Mouse (Mus musculus) frontal cortex, adult 2 months (tissue): ENCODE data around the gene Bscl2. TPM values are rescaled to one million over a fixed set of nuclear protein-coding genes. Genes with fewer than 3 reads are reported as not detected.
A peak's percentile ranks its signal among the peaks of the same experiment; 100 is the strongest.

Source experiments
- DNase-seq, 2 experiments: peaks; one replicate each; pipeline ENCODE4 v3.0.0; 2022; ENCODE audit warnings: low spot score in 1 of 2; ENCODE audit errors: extremely low spot score in 1 of 2
- polyA plus RNA-seq: library from polyadenylated mRNA; depleted of rRNA; stranded (reverse); fragments of >200 nt; gene quantifications from 2 replicates; pipeline ENCODE4 v1.2.3, GENCODE M21; 2012; rRNA removed

Gene Bscl2
- polyA plus RNA-seq = 122 and 130 TPM in 2 replicates

DNA sequence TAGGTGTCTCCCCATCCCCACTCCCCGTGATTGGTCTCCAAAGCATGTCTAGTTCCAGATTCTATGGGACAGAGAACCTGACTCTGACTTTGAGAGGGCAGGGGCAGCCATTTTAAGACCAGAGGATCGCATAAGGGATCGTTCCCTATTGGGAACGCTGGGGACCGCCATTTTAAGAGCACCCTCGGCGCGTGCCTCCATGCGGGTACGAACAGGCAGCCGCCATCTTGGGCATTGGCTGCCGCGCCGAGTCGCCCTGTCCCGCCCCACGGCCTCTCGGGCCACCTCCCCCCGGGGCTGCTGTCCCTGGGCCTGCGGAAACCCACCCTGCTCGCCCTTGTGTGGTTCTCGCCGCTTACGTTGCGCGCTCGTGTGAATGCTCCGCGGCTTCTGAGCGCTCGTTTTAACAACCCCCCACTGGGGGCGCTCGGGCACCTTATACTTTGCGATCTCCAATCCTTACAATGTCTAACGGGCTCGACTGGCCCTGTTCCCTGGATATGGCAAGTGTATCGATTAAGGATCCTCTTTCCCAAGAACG lies at the start of gene Bscl2:
TSS of gene Bscl2 (plus strand) at position 217 of the 541 bp plus-strand sequence.
- DNase-seq = peak; percentile 76 to 87

DNA sequence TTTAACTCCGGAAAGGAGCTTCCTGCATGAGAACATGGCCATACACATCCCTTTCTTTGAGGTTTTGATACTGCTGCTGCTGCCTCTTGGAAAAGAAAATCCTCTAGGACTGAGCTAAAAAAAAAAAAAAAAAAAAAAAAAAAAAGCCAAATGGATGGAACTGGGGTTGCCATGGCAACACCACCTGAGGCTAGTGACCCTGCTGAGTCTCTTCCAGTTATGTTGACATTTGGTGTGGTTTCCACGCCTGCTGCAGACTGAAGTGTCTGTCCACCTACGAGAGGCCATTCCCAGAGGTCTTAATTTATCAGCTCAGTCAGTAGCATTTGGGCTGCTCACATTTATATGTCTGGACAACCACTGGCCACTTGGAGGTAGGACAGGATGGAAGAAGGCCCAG lies 48.7 kb upstream of the Bscl2 start:
- no peak for DNase-seq

DNA sequence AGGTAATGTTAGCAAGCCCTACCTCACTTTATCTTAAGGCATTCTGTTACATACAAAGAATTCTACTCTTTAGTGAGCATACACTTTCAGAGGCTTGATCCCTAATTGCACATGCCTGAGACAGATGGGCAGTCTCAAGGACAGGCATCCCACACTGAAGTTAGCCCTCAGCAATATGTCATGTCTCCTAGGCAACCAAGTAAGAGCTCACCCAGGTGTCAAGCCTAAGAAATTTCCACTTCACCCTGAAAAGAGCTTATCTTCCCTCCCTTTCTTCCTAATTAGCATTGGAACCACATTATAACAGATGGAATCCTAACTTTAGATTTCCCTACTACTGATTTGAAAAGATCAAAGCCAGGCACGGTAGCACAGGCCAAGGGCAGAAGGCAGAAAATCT lies 48.1 kb upstream of the Bscl2 start:
- no peak for DNase-seq

DNA sequence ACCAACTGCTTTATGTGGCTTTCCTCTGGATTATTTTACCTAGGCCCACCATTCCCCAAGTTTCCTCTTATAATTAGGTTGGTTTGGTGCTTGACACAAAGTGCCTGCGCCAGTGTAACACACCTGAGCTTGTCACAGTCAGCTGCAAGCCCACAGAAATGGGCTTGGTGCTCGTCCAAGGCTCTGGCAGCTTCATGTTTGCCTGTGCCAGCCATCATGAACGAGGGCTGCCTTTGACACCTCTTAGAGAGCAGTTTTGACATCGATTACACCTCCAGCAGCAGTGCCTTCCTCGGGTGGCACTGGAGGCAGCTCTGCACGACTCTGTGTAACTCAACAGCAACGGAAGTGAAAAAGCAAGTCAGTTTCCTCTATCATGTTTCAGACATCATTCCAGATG lies 47.1 kb upstream of the Bscl2 start:
- DNase-seq = peak in 1 of 2 experiments; percentile 57

DNA sequence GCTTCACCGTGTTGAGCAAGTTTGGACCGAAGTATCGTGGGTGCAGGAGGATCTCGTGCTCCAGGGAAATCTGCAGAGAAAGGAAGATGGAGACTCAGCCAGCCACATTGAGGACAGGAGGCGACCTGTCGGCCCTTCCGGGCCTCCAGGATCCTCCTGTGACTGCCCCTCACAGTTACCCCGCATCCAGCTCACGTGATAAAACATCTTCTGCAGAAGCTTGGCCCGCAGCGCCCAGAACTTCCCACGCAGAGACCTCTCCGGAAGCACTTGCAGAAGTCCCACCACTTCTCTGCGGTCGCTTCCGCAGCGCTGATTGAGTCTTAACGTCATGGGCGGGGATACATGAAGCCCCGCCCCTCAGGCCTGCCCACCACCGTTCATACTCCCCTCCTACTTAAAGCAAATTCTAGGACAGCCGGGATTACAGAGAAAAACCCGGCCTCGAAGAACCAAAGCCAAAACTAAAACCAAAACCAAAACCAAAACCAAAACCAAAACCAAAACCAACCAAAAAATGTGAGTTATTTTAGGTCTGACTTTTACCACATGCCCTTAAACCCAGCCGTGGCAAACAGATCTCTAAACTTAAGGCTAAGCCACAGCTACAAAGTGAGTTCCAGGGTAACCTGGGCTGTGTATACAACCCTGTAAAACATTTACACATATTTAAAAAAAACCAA lies 38.9 kb upstream of the Bscl2 start, which contains the start of gene Polr2g:
TSS of gene Polr2g (minus strand) at position 314 of the 683 bp plus-strand sequence.
- DNase-seq = peak; percentile 88 to 92

DNA sequence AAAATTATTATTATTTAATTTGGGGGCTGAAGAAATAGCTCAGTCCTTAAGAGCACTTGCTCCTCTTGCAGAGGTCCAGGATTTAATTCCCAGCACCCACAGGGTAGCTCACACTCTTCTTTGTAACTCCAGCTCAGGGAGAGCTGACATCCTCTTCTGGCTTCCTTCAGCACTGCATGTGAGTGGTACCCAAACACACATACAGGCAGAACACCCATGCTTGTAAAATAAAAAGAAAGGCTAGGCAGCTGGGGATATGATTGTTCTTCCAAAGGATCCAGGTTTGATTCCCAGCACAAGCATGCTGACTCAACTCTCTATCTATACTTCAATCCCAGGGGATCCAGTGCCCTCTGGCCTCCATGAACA lies 38.3 kb upstream of the Bscl2 start:
- DNase-seq = no peak

DNA sequence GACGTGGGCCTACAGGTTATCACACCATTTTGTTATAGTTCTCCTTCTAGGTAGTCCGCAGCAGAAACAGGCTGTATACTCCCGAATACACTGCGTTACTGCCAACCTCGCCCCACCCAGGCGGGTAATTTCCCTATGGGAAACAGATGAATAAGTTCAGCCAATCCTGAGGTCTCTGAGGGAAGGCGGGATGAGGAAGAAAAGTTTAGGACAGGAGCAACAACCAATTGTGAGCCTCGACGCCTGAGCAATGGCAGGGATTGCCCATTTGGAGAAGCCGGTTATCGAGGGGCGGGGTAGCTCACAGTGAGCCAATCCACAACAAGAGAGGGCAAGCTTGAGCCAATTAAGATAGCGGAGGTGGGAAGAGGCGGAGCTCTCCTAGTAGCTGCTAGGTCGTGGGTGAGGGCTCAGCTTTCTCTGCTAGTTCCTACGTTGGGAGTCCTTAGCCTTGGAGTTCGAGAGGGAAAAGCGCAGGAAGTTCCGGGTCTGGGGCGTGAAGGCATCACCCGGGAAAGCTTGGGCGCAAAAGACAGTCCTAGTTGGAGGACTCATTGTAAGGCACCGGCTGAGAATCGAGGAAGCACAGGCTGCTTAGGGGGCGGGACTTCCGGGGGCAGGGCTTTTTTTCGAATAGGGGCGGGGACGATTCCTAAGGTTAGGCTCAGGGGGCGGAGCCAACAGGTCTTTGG lies 35.0 kb upstream of the Bscl2 start, which contains the start of gene Zbtb3:
TSS of gene Zbtb3 (plus strand) at position 426 of the 692 bp plus-strand sequence.
- DNase-seq = peak; percentile 97 to 99

DNA sequence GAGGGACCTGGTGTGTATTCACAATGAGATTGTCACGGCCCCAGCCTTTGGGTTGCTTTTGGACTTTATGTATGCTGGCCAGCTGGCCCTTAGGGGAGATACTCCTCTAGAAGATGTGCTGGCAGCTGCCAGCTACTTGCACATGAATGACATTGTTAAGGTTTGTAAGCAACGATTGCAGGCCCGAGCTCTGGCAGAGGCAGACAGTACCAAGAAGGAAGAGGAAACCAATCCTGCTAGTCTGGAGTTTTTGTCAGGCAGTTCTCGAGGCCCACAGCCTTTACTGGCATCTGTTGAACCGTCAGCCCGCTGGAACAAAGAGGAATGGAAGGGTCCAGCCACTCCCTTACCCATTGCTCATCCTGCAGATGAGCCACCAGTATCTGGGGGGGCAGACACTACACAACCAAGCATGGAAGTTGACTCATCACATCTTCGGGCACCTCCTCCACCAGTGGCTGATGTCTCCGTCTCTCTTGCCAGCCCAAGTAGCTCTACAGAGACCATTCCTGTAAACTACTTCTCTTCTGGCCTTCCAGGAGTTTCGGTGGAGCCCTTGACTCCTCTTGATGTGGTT lies 34.0 kb upstream of the Bscl2 start:
- DNase-seq = no peak

DNA sequence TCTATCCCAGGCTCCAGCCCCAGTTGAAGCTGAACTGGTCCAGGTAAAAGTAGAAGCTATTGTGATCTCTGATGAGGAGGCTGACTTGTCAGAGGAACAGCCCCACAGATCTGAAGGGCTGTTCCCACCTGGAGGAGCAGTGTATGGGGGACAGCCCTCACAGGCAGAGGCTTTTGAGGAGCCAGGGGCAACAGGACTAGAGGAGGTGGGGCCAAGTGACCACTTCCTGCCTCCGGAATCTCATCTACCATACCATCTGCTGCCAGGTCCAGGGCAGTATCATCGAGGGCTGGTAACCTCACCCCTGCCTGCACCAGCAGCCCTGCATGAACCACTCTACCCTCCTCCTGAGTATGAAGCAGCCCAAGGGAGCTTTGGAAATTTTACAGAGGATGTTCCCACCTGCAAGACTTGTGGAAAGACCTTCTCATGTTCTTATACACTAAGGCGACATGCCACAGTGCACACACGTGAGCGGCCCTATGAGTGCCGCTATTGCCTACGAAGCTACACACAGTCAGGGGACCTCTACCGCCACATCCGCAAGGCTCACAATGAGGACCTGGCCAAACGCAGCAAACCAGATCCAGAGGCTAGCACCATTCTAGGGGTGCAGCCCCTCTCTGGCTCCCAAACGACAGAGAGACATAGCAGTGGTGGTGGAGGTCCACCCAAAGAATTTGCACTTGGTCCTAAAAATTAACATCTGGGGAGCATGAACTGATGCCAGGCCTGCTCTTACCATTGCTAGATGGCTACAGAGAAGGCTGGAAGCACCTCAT lies 33.2 kb upstream of the Bscl2 start:
- DNase-seq = no peak

DNA sequence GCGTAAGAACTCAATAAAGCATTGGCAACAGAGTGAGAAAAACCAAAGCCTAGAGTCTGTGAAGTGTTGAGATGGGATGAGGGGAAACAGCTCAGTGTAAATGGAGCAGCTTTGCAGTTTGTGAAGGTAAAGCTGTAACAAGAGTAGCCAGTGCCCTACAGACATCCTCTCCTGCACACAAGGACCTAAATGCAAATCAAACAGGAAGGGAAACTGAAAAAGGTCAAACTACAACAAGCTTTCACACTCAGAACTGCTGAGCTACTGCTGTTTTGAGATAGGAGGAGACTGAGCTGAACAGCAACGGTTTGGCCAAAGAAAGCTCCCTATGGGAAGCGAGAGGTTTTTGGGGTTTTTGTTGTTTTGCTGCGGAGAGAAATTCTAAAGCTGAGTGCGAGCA lies 30.5 kb upstream of the Bscl2 start:
- no peak for DNase-seq

DNA sequence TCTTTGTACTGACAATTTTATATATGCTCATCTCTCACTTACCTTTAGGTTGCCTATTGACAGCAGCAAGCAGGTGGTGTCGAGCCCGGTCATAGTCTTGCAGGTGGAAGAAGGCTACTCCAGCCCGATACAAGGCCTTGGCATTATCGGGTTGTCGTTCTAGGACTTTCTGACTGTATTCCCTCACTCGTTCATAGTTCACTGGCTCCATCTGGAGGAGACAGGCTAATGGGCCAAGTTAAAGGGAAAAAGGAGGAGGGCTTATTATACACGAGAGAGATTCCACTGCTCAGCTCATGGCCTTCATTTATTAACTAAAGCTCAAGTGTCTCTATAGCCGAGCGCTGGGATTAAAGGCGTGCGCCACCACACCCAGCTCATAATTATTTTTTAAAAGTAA lies 21.5 kb upstream of the Bscl2 start:
- DNase-seq = no peak

DNA sequence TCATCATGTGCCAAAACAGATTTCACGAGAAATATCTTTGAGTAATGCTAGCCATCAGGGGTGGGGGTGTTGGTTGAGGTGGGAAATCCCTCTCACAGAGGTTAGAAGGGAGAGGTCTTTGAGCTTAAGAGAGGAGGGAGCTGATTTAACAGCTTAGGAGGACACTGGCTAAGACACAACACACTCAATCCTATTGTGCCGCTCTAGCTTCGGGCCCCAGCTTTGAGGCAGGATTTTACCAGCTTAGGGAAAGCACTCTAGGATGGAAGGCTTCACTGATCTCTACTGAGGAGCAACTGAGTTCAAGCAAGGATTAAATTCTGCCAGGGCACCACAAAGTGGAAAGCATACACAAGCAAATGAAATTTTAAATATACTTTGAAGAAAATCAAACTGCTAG lies 20.3 kb upstream of the Bscl2 start:
- DNase-seq = no peak

DNA sequence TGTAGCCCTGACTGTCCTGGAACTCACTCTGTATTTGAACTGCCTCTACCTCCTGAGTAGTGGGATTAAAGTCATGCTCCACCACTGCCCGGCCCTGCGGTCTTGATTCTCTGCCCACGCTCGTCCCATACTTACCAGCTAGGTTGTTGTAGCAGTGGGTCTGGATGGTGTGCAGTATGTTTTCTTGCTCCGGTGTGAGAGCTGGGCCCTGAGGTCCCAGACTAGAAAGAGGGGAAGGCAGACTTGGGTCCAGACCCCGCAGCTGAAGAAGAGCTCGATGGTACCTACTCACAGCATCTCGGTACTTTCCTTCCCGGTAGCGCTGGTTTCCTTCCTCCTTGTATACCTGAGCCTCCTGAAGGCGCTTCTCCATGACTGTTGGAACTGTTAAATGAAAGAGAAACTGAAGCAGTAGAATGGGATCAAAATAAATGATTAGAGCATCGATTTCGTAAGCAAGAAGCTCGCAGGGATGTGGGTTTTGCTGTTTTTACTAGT lies 18.9 kb upstream of the Bscl2 start:
- DNase-seq = no peak

DNA sequence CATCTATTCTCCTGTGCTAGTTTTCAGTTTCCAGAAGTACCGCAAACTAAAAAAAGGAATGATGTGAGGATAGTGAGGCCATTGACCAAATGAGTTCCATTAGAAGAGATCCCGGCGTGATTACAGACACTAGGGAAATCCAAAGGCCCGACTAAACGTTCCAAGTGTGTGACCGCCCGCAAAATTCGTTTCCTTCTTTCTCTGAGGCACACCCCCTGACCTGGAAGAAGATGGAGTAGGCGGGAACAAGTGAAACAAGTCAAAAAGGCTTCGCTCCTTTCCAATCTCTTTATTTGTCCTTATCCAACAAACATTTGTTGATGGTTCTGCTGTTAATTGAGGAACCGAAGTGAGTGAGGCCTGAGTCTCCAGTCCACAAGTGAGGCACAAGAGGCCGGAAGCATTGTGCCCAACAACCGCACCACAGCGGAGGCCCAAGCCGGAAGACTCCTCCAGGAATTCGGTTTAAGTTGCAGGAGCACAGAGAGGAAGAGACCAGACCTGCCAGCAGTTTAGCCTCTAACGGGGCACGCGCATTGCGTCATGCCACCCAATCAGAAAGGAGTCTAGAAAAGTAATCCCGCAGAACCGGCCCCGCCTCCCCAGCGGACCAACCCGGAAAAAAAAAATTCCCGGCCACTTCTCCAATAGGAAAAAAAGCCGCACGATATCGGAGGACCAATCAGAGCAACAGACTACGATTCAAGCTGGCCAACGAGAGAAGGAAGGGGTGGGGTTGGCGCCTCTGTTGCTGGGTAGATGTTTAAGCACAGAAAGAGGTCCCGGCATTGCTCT lies 18.3 kb upstream of the Bscl2 start, which contains the start of gene Ttc9c:
TSS of gene Ttc9c (minus strand) at position 533 of the 795 bp plus-strand sequence.
- peak; percentile 98 to 99 for DNase-seq

DNA sequence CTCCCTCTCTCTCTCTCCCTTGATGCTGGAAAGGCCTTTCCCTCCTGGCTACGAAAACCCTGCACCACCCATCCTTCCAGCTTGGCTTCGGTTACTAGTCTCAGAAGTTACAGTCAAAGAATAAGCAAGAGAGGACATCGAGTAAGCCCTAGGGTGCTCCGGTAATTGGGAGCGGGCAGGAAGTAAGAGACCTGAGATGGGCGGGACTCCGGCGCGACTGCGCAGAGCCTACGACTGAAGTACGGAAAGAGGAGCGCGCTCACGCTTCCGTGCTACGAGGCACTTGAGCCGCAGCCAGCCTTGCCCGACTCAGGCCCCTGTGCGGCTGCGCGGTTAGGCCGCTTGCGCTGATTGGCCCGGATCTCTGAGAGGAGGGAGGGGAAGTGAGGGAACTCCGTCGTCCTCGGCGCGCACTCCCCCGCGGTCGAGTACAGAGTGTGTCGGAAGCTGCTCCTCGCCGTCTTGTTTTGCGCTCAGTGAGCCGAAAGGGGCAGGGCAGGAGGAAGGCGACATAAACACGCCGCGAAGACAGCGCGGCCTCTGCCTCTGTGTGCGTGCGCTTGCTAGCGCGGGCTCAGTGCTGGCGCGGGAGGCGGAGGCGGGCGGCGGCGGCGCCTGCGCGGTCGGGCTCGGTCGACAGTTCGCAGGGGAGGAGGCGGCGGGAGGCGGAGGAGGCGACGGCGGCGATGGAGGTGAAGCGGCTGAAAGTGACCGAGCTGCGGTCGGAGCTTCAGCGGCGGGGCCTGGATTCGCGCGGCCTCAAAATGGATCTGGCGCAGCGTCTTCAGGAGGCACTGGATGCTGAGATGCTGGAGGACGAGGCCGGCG lies 17.5 kb upstream of the Bscl2 start, which contains the start of gene Hnrnpul2:
TSS of gene Hnrnpul2 (plus strand) at position 415 of the 828 bp plus-strand sequence.
- DNase-seq = peak; percentile 97 to 99

DNA sequence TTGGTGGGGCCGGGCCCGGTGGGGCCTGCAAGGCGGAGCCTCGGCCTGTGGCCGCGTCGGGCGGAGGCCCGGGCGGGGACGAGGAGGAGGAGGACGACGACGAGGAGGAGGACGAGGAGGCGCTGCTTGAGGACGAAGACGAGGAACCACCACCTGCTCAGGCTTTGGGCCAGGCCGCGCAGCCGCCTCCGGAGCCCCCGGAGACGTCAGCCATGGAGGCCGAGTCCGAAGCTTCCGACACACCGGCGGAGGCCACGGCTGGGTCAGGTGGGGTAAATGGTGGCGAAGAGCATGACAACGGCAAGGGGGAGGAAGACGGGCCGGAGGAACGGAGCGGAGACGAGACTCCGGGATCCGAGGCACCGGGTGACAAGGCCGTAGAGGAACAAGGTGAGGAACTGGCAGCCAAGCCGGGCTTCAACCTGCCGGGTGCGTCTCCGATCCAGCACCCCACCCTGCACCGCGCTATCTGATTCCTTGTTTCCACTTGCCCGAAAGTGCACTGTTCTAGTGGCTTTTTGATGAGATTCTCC lies 16.8 kb upstream of the Bscl2 start:
- no peak for DNase-seq

DNA sequence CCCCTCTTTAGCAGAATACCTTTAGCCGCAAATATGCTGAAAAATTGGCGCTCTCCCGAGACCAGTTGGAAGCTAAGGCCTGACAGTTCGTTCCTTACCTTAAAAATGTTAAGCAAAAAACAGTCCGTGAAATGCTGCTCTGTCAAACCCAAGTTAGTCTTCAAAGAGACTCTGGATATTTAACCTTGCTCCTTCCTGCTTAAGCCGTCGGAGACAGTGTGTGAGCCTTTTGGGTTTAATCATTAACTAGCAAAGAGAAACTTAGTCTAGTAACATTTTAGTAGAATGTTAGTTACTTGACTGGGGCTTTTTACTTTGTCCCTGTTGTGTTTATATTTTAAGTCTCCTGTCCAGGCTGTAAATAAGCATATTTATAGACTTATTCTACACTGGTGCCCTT lies 16.1 kb upstream of the Bscl2 start:
- no peak for DNase-seq

DNA sequence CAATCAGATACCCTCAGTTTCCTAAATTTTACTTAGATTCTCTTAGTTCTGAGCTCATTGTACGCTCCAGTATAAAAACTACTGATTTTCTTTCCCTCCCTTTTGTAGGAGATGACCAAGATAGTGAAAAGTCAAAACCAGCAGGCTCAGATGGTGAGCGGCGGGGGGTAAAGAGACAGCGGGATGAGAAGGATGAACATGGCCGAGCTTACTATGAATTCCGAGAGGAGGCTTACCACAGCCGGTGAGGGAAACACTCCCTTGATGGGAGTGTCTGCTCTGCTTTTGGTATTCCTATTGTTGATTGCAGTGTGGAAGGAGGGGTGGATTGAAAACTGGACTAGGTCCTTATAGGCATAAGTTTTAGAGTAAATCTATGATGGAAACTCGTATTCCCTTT lies 14.6 kb upstream of the Bscl2 start:
- no peak for DNase-seq
